Mouse (Mus musculus) forebrain, embryonic 14.5 days (tissue): Measurements from ENCODE around the gene Gpc6. TPM values are rescaled to one million over a fixed set of nuclear protein-coding genes. Genes with fewer than 3 reads are reported as not detected.

Source experiments
- ATAC-seq: fragments of 200-750 bp; cut with Nextera tagmentation; 2 replicates; pipeline ENCODE4 v1.8.0; 2017; ENCODE audit warnings: mild to moderate bottlenecking, moderate library complexity
- DNase-seq: peaks from one replicate; pipeline ENCODE4 v3.0.0-alpha.2; 2015; ENCODE audit warnings: low spot score
- H3K27ac ChIP-seq: fragments of 300-500 bp; sonication (generic); 2 replicates; pipeline ENCODE4 v1.5.1; 2014; ENCODE audit warnings: low read depth, mild to moderate bottlenecking, control low read depth, low read length, moderate library complexity
- H3K27me3 ChIP-seq: fragments of 300-500 bp; sonication (generic); replicated peaks from 2 replicates; pipeline ENCODE4 v1.6.1; 2014; ENCODE audit warnings: low read length, control low read depth, mixed read lengths; ENCODE audit not compliant: control insufficient read depth, insufficient read depth
- H3K36me3 ChIP-seq: fragments of 300-500 bp; sonication (generic); 2 replicates; pipeline ENCODE4 v1.6.1; 2014; ENCODE audit warnings: low read length, control low read depth; ENCODE audit not compliant: control insufficient read depth, insufficient read depth
- H3K4me1 ChIP-seq: fragments of 300-500 bp; sonication (generic); 2 replicates; pipeline ENCODE4 v1.6.1; 2014; ENCODE audit warnings: antibody characterized with exemption, low read length, control low read depth; ENCODE audit not compliant: control insufficient read depth, insufficient read depth
- H3K4me2 ChIP-seq: fragments of 300-500 bp; sonication (generic); 2 replicates; pipeline ENCODE4 v1.6.1; 2014; ENCODE audit warnings: mild to moderate bottlenecking, control low read depth, low read length
- H3K4me3 ChIP-seq: fragments of 300-500 bp; sonication (generic); 2 replicates; pipeline ENCODE4 v1.5.1; 2014; ENCODE audit warnings: low read depth, low read length, control low read depth
- H3K9ac ChIP-seq: fragments of 300-500 bp; sonication (generic); 2 replicates; pipeline ENCODE4 v1.6.1; 2014; ENCODE audit warnings: mild to moderate bottlenecking, low read length, control low read depth, moderate library complexity
- H3K9me3 ChIP-seq: fragments of 300-500 bp; sonication (generic); replicated peaks from 2 replicates; pipeline ENCODE4 v1.6.1; 2016; ENCODE audit warnings: low read length, control low read depth, mixed read lengths; ENCODE audit not compliant: control insufficient read depth
- WGBS: fragments of 180-500 bp; shearing (Covaris S2); extraction: QIAGEN DNeasy Blood & Tissue Kit; methylation state at CpG from one replicate; pipeline ENCODE4 v1.1.7; 2014; 5-methylcytosine and 5-hydroxymethylcytosine counted together
- polyA plus RNA-seq: library from polyadenylated mRNA; unstranded; fragments of >200 nt; fragmentation: Nextera tagmentation; extraction: Ambion mirVana; gene quantifications from 2 replicates; pipeline ENCODE4 v1.2.1, GENCODE M21; 2014

The Gpc6 gene
- polyA plus RNA-seq, 1 experiment from 2014 or later: 9.0 TPM

DNA sequence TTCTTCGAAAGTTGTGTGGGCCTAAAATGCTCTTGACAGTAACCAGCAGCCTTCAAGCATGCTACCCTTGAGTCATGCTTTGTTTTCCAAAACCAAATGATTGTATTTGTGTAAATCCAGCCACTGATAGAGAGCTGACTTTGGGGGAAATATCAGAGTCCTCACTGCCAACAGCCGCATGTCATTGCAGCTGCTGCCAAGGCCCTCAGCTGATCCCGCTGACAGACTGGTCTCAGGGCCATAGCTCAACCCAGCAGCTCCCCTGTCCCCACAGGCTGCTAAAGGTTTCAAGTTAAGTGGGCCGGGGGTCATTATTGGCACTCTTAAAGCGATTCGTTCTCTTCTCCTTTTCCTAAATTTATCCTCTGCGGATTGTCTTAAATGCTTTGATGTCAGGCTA is 966.3 kb downstream of the Gpc6 start:
- Histone ChIP-seq H3K9ac (no peak overlapping the region), H3K4me3 (no peak overlapping the region), H3K36me3 (no peaks in the 10 kb centered on the region), H3K9me3 (no peaks in the 10 kb centered on the region), H3K27ac (no peak overlapping the region), H3K4me1 (0 out of 2 replicates have a peak, but pooled peaks cover 3% of the 10 kb centered on the region), H3K27me3 (no peaks in the 10 kb centered on the region), H3K4me2 (no peak overlapping the region)
- 74% methylated on average over 7 of the region's 7 CpGs for WGBS
- no peak for DNase-seq
- ATAC-seq: no peak

DNA sequence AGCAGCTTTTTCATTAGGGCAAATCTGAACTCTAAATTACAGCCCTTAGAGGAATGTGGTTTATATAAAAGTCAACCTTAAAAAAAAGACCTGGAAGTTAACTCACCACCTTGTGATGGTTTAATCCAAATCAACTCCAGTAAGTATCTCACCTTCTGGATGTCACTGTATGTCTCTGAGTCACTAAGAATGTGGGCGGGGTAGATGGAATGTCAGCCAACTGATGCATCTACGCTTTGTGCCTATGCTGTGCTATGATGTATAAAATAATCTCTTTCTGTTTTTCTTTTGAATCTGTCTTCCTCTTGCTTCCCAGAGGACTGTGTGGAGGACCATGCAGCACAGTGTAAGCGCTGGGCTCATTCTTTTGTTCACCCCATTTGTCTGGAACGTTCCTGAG is 966.9 kb downstream of the Gpc6 start:
- Histone ChIP-seq H3K4me3 (no peak overlapping the region), H3K4me1 (0 out of 2 replicates have a peak, but pooled peaks cover 3% of the 10 kb centered on the region), H3K27me3 (no peaks in the 10 kb centered on the region), H3K27ac (no peak overlapping the region), H3K4me2 (no peak overlapping the region), H3K9ac (no peak overlapping the region), H3K9me3 (no peaks in the 10 kb centered on the region), H3K36me3 (no peaks in the 10 kb centered on the region)
- DNase-seq (no peak), ATAC-seq (no peak)
- WGBS: 88% methylated on average over 4 of the region's 4 CpGs

DNA sequence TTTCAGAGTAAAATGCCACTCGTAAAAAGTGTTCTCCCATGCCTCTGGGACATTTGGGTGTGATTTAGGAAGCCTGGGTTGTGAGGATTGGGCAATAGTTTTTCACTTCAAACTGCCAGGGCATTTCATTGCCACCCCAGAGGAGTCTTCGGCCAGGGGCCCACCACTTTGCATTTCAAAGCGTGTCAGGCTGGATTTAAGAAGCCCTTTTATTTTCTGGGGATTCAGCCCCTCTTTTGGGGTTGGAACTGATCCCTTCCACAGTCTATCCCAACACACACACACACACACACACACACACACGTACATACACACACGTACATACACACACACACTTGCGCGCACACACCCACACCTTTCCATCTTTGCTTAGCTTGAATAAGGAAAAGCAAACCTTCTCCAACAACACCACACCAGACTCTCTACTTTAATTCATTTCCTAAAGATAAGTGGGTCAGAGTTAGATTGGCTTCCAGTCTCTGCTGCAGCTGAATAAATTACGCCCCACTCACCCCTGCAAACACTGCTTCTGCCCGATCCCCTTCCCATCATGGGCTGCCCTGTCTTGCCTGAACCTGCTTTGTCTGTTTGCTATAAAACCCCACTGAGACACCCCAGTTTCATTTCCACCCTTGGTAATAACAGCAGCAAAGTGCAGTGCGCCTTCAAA is 969.9 kb downstream of the Gpc6 start:
- 0 out of 2 replicates have a peak, but pooled peaks cover 3% of the 10 kb centered on the region for H3K4me1 ChIP-seq
- ATAC-seq: peak; percentile 68
- H3K27me3 ChIP-seq: no peaks in the 10 kb centered on the region
- H3K4me2 ChIP-seq: peak overlapping the region; percentile 37
- H3K36me3 ChIP-seq: no peaks in the 10 kb centered on the region
- WGBS: 52% methylated on average over 10 of the region's 10 CpGs
- H3K9me3 ChIP-seq: no peaks in the 10 kb centered on the region
- H3K27ac ChIP-seq: peak overlapping the region; percentile 61; the same call in 1 of the 2 replicates
- no peak overlapping the region for H3K9ac ChIP-seq
- DNase-seq: peak; percentile 46
- H3K4me3 ChIP-seq: no peak overlapping the region

DNA sequence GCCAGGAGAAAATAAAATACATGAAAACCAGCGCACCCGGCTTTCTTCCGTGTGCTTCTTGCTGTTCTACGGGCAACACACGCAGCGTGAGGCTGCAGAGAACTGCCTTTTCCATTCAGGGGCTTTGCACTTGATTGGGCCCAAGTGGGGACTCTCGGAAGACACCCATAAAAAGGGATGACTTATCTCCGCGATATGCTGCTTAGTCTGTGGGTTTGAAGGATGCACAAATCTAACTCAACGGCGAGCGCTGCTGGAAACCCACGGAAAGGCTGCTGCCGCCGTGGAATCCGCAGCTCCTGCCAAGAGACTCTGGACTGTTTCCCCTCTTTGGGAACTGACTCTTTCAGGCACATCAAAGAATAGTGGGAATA is 970.4 kb downstream of the Gpc6 start:
- H3K9me3 ChIP-seq: no peaks in the 10 kb centered on the region
- peak overlapping the region; percentile 37 for H3K4me2 ChIP-seq
- 69% methylated on average over 16 of the region's 16 CpGs for WGBS
- DNase-seq (peak; percentile 47), ATAC-seq (peak; percentile 42)
- H3K9ac ChIP-seq: no peak overlapping the region
- peak overlapping the region; percentile 61; the same call in 1 of the 2 replicates for H3K27ac ChIP-seq
- H3K36me3 ChIP-seq: no peaks in the 10 kb centered on the region
- 0 out of 2 replicates have a peak, but pooled peaks cover 3% of the 10 kb centered on the region for H3K4me1 ChIP-seq
- H3K4me3 ChIP-seq: no peak overlapping the region
- no peaks in the 10 kb centered on the region for H3K27me3 ChIP-seq

DNA sequence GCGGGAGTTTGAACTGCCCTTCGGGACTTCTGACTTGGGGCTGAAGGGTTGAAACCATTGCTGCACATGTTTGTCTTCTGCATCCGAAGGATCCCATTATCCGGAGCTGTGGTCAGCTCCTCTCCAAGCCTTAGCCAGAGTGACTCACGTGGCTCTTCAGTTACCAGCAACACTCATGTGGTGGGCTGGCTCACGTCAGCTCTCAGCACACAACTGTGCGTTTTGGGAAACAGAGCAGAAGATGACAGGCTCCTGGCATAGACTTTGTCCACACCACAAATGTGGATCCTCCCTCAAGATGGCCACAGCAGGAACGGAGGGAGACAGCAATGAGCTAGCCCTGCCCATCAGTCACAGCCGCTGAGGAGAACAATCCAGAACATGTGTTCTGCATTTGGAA is 979.2 kb downstream of the Gpc6 start:
- 92% methylated on average over 9 of the region's 9 CpGs for WGBS
- H3K4me2 ChIP-seq: no peak overlapping the region
- H3K9me3 ChIP-seq: no peaks in the 10 kb centered on the region
- ATAC-seq (no peak), DNase-seq (no peak)
- H3K27ac ChIP-seq: no peak overlapping the region
- no peak overlapping the region for H3K9ac ChIP-seq
- peaks cover 12% of the 10 kb centered on the region for H3K4me1 ChIP-seq
- no peak overlapping the region for H3K4me3 ChIP-seq
- H3K36me3 ChIP-seq: no peaks in the 10 kb centered on the region
- H3K27me3 ChIP-seq: no peaks in the 10 kb centered on the region

DNA sequence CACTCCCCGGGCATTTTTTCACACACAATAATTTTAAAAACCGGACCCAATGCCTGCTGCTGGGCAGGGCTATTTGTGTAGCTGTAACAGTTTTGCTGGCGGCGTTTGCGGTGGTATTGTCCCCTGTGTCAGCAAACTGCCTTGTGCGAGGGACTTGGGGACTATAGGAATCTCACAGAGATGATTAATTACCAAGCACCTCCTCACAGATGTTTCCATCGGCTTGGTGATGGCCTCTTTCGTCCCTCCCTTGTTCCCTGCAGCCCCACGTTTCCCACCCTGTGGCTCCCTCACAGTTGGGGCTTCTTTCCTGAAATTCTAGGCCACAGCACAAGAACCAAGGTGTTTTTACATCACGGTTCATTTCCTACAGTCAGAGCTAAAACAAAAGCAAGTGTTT is 980.6 kb downstream of the Gpc6 start:
- Histone ChIP-seq H3K9me3 (no peaks in the 10 kb centered on the region), H3K27me3 (no peaks in the 10 kb centered on the region), H3K4me3 (no peak overlapping the region), H3K36me3 (no peaks in the 10 kb centered on the region), H3K27ac (no peak overlapping the region), H3K9ac (no peak overlapping the region), H3K4me1 (peaks cover 12% of the 10 kb centered on the region), H3K4me2 (peak overlapping the region; percentile 11; the same call in 1 of the 2 replicates)
- 28% methylated on average over 10 of the region's 10 CpGs for WGBS
- DNase-seq (no peak), ATAC-seq (peak; percentile 10; the same call in 1 of the 2 replicates)

DNA sequence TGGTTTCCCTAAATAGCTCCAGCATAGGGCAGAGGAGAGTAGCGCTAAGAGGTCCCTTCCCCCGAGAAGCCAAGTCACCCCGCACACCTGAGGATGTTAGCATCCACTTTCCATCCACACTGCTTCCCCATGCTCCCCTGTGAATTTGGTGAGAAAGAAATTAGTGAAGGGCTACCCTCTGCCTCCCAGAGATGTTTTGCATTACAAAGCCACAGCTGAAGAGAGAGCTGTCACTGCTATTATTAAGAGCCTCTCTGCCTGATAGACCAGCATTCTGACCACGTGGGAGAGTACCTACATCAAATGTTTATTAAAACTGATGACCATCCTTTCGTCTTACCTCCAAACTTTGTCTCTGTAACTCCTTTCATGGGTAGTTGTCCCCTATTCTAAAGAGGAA is 981.2 kb downstream of the Gpc6 start:
- DNase-seq (peak; percentile 25), ATAC-seq (peak; percentile 43; the same call in 1 of the 2 replicates)
- Histone ChIP-seq H3K9ac (no peak overlapping the region), H3K4me3 (no peak overlapping the region), H3K4me2 (no peak overlapping the region), H3K4me1 (peaks cover 12% of the 10 kb centered on the region), H3K27me3 (no peaks in the 10 kb centered on the region), H3K27ac (no peak overlapping the region), H3K9me3 (no peaks in the 10 kb centered on the region), H3K36me3 (no peaks in the 10 kb centered on the region)
- 46% methylated on average over 5 of the region's 5 CpGs for WGBS

DNA sequence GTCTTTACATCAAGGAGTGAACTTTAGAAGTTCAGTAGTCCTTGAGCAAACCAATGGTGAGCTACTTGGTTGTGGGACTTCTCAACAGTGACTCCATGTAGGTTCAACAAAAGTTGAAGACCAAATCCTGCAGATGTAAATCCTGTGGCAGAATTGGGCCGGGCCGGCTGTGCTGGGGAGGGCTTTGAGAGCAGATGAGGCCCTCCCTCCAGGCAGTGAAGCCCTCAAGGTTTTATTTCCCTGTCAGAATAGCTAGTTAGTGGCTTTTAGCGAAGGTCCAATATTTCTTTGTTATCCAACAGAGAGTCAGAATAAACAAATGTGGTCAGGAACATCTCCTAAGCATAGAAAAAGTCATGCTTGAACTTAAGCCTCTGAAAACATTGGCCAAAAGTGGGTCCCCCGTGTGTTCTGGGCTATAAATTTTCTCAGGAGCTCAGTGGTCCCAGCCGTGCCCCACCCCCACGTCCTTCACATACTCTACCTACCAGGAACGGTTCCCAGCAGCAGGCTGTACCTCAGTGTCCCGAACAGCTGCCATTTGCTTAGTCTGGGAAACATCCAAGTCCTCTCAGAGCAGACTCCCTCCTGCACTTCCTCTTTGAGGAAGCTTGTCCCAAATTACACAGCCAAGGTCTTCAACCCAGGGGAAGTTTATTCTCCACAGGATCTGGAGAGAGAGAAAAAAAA is 983.3 kb downstream of the Gpc6 start:
- ATAC-seq (no peak), DNase-seq (no peak)
- WGBS: 80% methylated on average over 8 of the region's 8 CpGs
- Histone ChIP-seq H3K9ac (no peak overlapping the region), H3K4me2 (no peak overlapping the region), H3K27ac (no peak overlapping the region), H3K9me3 (no peaks in the 10 kb centered on the region), H3K36me3 (no peaks in the 10 kb centered on the region), H3K4me1 (peaks cover 12% of the 10 kb centered on the region), H3K27me3 (no peaks in the 10 kb centered on the region), H3K4me3 (no peak overlapping the region)

DNA sequence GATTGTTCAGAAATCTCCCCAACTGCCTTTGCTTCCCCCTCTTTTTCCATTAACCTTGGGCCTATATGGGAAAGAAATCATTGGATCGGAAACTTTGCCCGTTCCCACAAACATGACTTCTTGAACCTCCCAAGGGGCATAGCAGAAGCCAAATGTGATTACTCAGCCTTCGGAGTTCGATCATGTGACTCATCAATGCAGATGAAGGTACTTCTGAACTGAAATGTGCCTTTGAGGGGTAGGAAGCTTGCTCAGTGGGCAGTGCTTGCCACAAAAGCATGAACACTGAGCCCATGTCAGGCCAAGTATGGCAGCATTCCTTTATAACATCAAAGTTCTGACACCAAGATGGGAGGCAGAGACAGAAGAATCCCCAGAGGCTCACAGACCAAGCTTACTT is 983.9 kb downstream of the Gpc6 start:
- H3K36me3 ChIP-seq: no peaks in the 10 kb centered on the region
- H3K27ac ChIP-seq: no peak overlapping the region
- H3K4me3 ChIP-seq: no peak overlapping the region
- no peak overlapping the region for H3K9ac ChIP-seq
- H3K9me3 ChIP-seq: no peaks in the 10 kb centered on the region
- H3K4me1 ChIP-seq: peaks cover 12% of the 10 kb centered on the region
- 88% methylated on average over 4 of the region's 4 CpGs for WGBS
- H3K4me2 ChIP-seq: no peak overlapping the region
- DNase-seq: no peak
- ATAC-seq: no peak
- H3K27me3 ChIP-seq: no peaks in the 10 kb centered on the region
